Mouse (Mus musculus) hindbrain, embryonic 14.5 days (tissue): Measurements from ENCODE around the gene P2ry12. TPM values are rescaled to one million over a fixed set of nuclear protein-coding genes. Genes with fewer than 3 reads are reported as not detected.

Source experiments
- ATAC-seq: fragments of 200-750 bp; cut with Nextera tagmentation; 2 replicates; pipeline ENCODE4 v1.8.0; 2017; ENCODE audit warnings: moderate number of reproducible peaks, mild to moderate bottlenecking, moderate TSS enrichment, moderate library complexity; ENCODE audit not compliant: low FRiP score
- DNase-seq: peaks from one replicate; pipeline ENCODE4 v3.0.0-alpha.2; 2015; ENCODE audit warnings: low spot score
- H3K27ac ChIP-seq: fragments of 300-500 bp; sonication (generic); 2 replicates; pipeline ENCODE4 v1.5.1; 2014; ENCODE audit warnings: mild to moderate bottlenecking, moderate library complexity
- H3K27me3 ChIP-seq: fragments of 300-500 bp; sonication (generic); 2 replicates; pipeline ENCODE4 v1.6.1; 2014; ENCODE audit warnings: mild to moderate bottlenecking, low read length, mixed read lengths; ENCODE audit not compliant: control insufficient read depth, insufficient read depth
- H3K36me3 ChIP-seq: fragments of 300-500 bp; sonication (generic); replicated peaks from 2 replicates; pipeline ENCODE4 v1.6.1; 2014; ENCODE audit not compliant: control insufficient read depth, insufficient read depth
- H3K4me1 ChIP-seq: fragments of 300-500 bp; sonication (generic); replicated peaks from 2 replicates; pipeline ENCODE4 v1.6.1; 2014; ENCODE audit warnings: antibody characterized with exemption, low read length, mixed read lengths; ENCODE audit not compliant: control insufficient read depth, insufficient read depth
- H3K4me2 ChIP-seq: fragments of 300-500 bp; sonication (generic); replicated peaks from 2 replicates; pipeline ENCODE4 v1.6.1; 2014; ENCODE audit warnings: mild to moderate bottlenecking, moderate library complexity
- H3K4me3 ChIP-seq: fragments of 300-500 bp; sonication (generic); replicated peaks from 2 replicates; pipeline ENCODE4 v1.5.1; 2014; ENCODE audit warnings: mild to moderate bottlenecking, low read length
- H3K9ac ChIP-seq: fragments of 300-500 bp; sonication (generic); 2 replicates; pipeline ENCODE4 v1.6.1; 2014
- H3K9me3 ChIP-seq: fragments of 300-500 bp; sonication (generic); 2 replicates; pipeline ENCODE4 v1.6.1; 2016; ENCODE audit warnings: low read length; ENCODE audit not compliant: control insufficient read depth
- WGBS: fragments of 180-500 bp; shearing (Covaris S2); extraction: QIAGEN DNeasy Blood & Tissue Kit; methylation state at CpG from one replicate; pipeline ENCODE4 v1.1.7; 2014; 5-methylcytosine and 5-hydroxymethylcytosine counted together
- polyA plus RNA-seq: library from polyadenylated mRNA; unstranded; fragments of >200 nt; fragmentation: Nextera tagmentation; extraction: Ambion mirVana; gene quantifications from 2 replicates; pipeline ENCODE4 v1.2.1, GENCODE M21; 2014

Gene P2ry12
- polyA plus RNA-seq = 10.0 and 10.1 TPM in 2 replicates

DNA sequence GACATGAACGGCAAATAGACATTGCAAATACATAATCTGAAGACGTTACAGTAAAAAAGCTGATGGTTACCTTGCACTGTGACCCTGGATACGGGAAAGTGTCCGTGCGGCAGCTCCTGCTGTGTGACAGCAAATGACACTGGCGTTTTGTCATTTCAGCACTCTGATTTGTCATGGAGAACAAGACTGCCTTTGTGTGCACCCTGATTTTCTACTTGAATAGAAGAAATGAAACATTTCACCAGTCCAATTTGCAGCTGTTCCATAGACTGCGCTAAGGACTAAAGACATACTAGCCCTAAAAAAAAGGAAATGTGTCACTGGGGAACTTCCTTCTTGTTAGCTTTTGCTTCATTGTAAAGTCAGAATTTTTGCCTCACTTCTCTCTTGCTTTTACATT lies at the start of gene P2ry12:
Gene P2ry12, minus strand, starts transcription at position 168 of the 400 bp plus-strand sequence.
- ATAC-seq = 0 out of 2 replicates have a peak, but pooled peaks have one; percentile 40
- no peak within 1 kb of the TSS for H3K4me3 ChIP-seq

DNA sequence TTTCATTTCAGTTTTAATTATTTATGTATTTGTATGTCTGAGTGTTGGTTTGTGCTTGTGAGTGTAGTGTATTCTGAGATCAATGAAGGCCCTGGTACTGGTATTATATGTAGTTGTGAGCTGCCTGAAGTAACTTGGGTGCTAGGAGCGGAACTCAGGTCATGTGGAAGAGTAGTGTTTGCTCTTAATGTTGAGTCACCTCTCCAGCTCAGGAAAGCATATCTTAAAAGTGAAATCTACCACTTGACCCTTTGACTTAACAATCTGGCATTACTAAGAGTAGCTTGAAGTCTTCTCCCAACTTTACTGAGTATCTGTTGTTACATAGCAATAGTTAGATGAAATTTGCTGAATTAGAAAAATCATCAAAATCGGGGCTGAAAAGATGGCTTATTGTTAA lies 42.8 kb upstream of the P2ry12 start:
- DNase-seq (no peak), ATAC-seq (no peak)
- H3K4me3 ChIP-seq = no peak overlapping the region
- no peaks in the 10 kb centered on the region for H3K9me3 ChIP-seq
- no peaks in the 10 kb centered on the region for H3K4me1 ChIP-seq
- no peak overlapping the region for H3K9ac ChIP-seq
- no peak overlapping the region for H3K4me2 ChIP-seq
- WGBS = 96% methylated on average over 2 of the region's 2 CpGs
- no peaks in the 10 kb centered on the region for H3K36me3 ChIP-seq
- no peaks in the 10 kb centered on the region for H3K27me3 ChIP-seq
- H3K27ac ChIP-seq = no peak overlapping the region

More for the DNA sequence above, at the start of gene P2ry12:
- peak; percentile 40 for DNase-seq
- no peaks in the 10 kb centered on the region for H3K36me3 ChIP-seq
- H3K27me3 ChIP-seq = no peaks in the 10 kb centered on the region
- H3K9me3 ChIP-seq = no peaks in the 10 kb centered on the region
- peak within 1 kb of the TSS; percentile 30 for H3K4me2 ChIP-seq
- H3K27ac ChIP-seq = no peak within 1 kb of the TSS
- 8% methylated on average over 7 of the region's 7 CpGs for WGBS
- H3K4me1 ChIP-seq = peaks cover 11% of the 10 kb centered on the region
- no peak within 1 kb of the TSS for H3K9ac ChIP-seq

DNA sequence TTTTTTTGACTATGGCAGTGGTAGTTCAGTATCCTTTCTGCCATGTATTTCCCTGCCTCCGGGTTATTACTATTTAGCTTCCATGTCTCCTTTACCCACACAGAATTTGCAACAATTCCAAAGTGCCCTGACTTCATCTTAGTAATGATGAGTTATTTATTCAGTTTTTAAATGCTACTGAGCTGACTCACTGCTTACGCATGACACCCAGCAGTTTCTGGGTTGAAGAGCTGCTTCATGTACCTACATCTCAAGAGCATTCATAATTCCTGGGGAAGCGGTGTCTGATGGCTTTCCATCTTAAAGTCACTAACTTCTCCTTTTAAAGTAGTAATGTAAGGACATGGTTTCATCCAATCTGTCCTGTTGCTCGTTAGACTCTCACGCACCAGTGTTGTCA lies 42.3 kb upstream of the P2ry12 start:
- no peaks in the 10 kb centered on the region for H3K9me3 ChIP-seq
- WGBS = 97% methylated on average over 5 of the region's 5 CpGs
- H3K36me3 ChIP-seq = no peaks in the 10 kb centered on the region
- DNase-seq = no peak
- H3K4me3 ChIP-seq = no peak overlapping the region
- no peak overlapping the region for H3K4me2 ChIP-seq
- ATAC-seq = no peak
- no peaks in the 10 kb centered on the region for H3K27me3 ChIP-seq
- no peaks in the 10 kb centered on the region for H3K4me1 ChIP-seq
- no peak overlapping the region for H3K27ac ChIP-seq
- H3K9ac ChIP-seq = no peak overlapping the region

DNA sequence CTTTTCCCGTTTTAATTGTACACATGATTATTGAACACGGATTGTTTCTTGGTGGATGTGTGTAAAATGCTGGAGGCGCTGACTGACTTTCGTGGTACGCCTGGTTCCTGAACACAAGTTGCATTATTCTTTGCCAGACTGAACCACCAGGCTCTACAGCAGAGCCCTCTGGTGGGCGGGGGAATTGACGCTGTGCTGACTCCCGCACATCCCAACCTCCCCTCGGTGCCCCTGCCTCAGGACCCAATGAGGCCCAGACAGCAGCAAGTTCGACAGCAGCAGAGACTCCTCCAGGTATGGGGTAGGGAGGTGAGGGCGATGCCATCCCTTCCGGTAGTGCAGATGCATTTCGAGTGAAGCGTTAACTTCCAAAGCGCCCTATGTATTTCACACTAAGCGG lies 35.0 kb upstream of the P2ry12 start:
- Histone ChIP-seq H3K9ac (no peak overlapping the region), H3K36me3 (no peaks in the 10 kb centered on the region), H3K27me3 (no peaks in the 10 kb centered on the region), H3K9me3 (no peaks in the 10 kb centered on the region), H3K4me1 (no peaks in the 10 kb centered on the region), H3K4me3 (no peak overlapping the region), H3K27ac (no peak overlapping the region), H3K4me2 (no peak overlapping the region)
- no peak for DNase-seq
- ATAC-seq = no peak
- WGBS = 86% methylated on average over 16 of the region's 16 CpGs

DNA sequence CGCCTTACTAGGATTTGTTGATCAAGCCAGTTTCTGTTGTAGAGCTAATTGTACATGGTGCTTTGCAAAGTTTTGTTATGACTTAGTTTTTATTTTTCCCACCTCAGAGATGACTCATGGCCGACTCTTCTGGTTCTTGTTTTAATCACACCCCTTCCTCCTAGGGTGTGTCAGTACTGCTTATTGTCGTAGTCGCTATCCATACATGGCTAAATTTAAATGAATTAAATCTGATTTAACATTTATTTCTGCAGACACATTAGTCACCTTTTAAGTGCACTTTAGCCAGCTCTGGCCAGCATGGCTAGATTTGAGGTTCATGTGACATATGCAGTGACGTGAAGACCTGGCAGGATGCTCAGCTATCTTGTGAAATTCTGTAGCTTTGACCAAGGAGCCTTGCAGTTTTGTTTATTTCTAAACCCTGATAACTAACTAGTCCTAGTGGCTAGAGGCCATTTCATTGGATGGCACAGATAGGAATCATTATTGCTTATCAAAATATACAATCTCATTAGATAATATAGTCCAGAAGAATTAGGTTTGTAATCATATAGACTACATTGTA lies 34.0 kb upstream of the P2ry12 start:
- H3K9me3 ChIP-seq = no peaks in the 10 kb centered on the region
- H3K9ac ChIP-seq = no peak overlapping the region
- no peaks in the 10 kb centered on the region for H3K27me3 ChIP-seq
- no peak overlapping the region for H3K4me3 ChIP-seq
- DNase-seq = no peak
- no peaks in the 10 kb centered on the region for H3K36me3 ChIP-seq
- H3K4me2 ChIP-seq = no peak overlapping the region
- ATAC-seq = no peak
- WGBS = 94% methylated on average over 5 of the region's 5 CpGs
- H3K4me1 ChIP-seq = no peaks in the 10 kb centered on the region
- H3K27ac ChIP-seq = no peak overlapping the region

DNA sequence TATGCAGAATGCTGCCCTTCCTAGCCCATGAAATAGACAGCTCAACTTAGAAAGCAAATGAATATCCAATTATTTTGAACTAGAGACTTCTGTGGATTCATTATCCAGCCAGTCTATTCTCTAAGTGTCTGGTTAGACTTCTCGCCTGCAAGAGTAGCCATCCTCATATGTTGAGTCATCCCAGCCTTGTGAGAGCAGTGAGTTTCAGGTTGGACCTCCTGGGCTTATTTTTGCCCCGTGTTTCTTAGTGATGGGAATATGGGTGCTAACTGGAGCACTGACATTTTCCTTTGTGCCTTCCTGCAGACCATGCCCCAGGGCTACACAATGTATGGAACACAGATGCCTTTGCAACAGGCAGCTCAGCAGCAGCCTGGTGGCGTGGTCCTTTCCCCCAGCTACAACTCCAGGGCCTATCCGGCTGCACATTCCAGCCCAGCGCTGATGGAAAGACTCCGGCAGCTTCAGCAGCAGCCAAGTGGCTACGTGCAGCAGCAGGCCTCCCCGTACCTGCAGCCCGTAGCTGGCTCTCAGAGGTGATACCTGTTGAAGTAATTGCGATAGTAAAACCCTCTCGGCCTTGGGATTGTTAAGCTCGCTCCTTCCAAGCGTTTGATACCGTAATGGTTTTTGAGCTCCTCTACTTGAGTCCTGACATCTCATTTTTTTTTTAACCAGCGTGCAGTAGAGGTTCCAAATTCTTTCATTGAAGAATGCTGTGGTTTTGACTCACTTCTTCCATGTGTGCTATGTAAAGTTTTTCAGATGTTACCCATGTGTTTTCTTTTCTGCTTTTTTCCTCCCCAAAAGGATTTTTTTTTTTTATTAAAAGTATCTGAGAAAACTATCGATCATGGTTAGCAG lies 33.3 kb upstream of the P2ry12 start:
- no peak for ATAC-seq
- Histone ChIP-seq H3K27me3 (no peaks in the 10 kb centered on the region), H3K4me3 (no peak overlapping the region), H3K9ac (no peak overlapping the region), H3K4me1 (no peaks in the 10 kb centered on the region), H3K27ac (no peak overlapping the region), H3K4me2 (no peak overlapping the region), H3K9me3 (no peaks in the 10 kb centered on the region), H3K36me3 (no peaks in the 10 kb centered on the region)
- DNase-seq = no peak
- 93% methylated on average over 16 of the region's 16 CpGs for WGBS

DNA sequence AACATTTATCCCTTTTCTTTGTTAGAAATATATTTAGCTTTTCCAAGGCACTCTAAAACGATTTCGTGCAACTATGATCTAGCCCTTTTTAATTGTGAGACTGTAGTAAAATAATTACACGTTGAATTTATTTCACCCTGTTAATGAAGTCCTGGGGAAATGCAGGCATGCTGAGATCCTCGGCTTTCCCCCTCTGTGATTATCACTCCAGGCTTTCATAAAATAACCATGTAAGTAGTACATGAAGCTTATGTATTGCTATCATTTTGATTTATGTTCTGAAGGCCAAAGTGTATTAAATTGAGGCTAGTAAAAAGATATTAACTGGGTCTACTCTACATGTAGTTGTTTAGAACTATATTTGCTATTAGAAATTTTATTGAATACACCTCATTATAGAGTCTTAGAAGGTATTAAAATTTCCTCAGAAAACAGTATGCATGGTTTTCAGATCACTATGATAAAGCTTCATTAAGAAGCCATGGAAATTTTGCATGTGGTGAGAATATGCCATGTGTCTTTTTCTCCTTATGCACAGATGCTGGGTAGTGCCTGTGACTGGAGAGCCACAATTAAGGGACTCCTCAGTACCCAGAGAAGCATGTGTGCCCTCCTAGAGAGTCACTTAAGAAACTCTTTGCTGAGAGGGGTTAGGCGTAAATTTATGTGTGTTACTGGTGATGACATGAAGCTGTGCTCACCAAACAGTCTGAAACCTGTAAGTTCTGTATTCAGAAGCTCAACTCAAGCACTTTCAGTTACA lies 30.9 kb upstream of the P2ry12 start:
- no peak overlapping the region for H3K9ac ChIP-seq
- WGBS = 71% methylated on average over 5 of the region's 5 CpGs
- no peaks in the 10 kb centered on the region for H3K9me3 ChIP-seq
- no peak overlapping the region for H3K27ac ChIP-seq
- no peaks in the 10 kb centered on the region for H3K36me3 ChIP-seq
- no peak overlapping the region for H3K4me2 ChIP-seq
- ATAC-seq (no peak), DNase-seq (no peak)
- no peak overlapping the region for H3K4me3 ChIP-seq
- H3K27me3 ChIP-seq = no peaks in the 10 kb centered on the region
- H3K4me1 ChIP-seq = no peaks in the 10 kb centered on the region

DNA sequence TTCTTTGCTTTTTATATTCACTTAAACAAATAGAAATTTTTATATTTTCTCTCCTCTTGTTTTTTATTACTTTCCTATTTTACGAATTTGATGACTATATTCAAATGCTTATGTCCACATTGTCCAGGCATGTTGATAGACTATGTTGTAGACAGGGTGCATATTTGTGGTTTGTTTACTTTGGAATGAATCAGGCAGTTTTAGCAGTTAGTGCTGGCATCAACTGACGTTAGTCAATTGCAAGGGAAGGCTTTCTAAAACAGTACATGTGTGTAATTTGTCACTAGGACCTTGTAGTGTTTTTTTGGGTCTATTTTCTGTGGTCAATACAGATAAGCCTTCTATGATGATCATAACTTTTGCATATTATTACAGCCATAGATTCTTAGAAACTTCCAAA lies 27.9 kb upstream of the P2ry12 start:
- ATAC-seq (no peak), DNase-seq (no peak)
- no peak overlapping the region for H3K4me2 ChIP-seq
- H3K36me3 ChIP-seq = no peaks in the 10 kb centered on the region
- H3K9me3 ChIP-seq = no peaks in the 10 kb centered on the region
- no peaks in the 10 kb centered on the region for H3K4me1 ChIP-seq
- WGBS = 77% methylated on average over 2 of the region's 2 CpGs
- no peak overlapping the region for H3K27ac ChIP-seq
- no peak overlapping the region for H3K9ac ChIP-seq
- no peak overlapping the region for H3K4me3 ChIP-seq
- no peaks in the 10 kb centered on the region for H3K27me3 ChIP-seq

DNA sequence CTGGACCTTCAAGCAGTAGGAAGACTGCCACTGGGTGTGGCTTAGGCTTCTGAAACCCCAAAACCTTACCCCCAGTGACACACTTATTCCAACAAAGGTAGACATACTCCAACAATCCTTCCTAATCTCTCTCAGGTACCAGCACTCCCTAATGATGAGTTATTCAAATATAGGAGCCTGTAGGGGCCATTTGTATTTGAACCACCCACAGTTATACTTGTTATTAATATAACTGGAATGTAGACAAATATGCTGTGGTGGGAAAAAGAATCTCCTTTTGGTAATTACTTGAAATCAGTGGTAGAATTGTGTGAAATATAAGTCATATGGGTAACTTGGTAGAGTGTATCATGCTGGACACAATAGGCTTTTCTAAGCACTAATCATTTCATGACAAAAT lies 15.9 kb upstream of the P2ry12 start:
- H3K9ac ChIP-seq = no peak overlapping the region
- H3K9me3 ChIP-seq = no peaks in the 10 kb centered on the region
- H3K27me3 ChIP-seq = no peaks in the 10 kb centered on the region
- no peak overlapping the region for H3K27ac ChIP-seq
- no peaks in the 10 kb centered on the region for H3K4me1 ChIP-seq
- no peak for ATAC-seq
- no peak overlapping the region for H3K4me3 ChIP-seq
- H3K36me3 ChIP-seq = no peaks in the 10 kb centered on the region; the same call in 1 of the 2 replicates
- H3K4me2 ChIP-seq = no peak overlapping the region
- DNase-seq = no peak
